Mouse (Mus musculus): ENCODE results near the gene Pacrg. TPM values are rescaled to one million over a fixed set of nuclear protein-coding genes. Genes with fewer than 3 reads are reported as not detected.

Pacrg gene
- polyA plus RNA-seq, 1 experiment from 2014 or later, result 0.15 TPM

DNA sequence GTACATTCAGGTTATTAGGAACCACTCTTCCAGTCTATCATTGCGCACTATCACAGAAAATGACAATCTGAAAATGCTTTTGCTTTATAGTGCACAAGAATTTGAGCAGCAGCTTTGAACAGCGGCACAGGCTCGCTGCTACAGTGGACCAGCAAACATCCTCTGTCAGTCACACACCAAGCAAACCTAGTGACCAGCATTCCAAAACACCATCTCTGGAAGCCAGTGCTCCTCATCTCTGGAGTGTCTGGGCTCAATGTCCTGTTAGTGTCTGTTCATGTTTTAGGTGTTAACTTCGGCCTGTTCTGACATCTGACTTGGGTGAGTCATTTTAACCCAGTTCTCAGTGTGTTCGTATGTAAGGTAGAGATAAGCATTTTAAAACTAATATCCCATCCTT is 275.9 kb downstream of the Pacrg start:
- Histone ChIP-seq H3K4me1 (no peaks in the 10 kb centered on the region), H3K9me3 (replicated peaks) (no peaks in the 10 kb centered on the region), H3K27ac (no peak overlapping the region), H3K9ac (no peak overlapping the region), H3K4me2 (no peak overlapping the region), H3K4me3 (no peak overlapping the region), H3K27me3 (replicated peaks) (no peaks in the 10 kb centered on the region), H3K36me3 (no peaks in the 10 kb centered on the region)
- no peak for ATAC-seq
- 79% methylated on average over 5 of the region's 5 CpGs for WGBS (ENCODE audit: insufficient replicate concordance)

DNA sequence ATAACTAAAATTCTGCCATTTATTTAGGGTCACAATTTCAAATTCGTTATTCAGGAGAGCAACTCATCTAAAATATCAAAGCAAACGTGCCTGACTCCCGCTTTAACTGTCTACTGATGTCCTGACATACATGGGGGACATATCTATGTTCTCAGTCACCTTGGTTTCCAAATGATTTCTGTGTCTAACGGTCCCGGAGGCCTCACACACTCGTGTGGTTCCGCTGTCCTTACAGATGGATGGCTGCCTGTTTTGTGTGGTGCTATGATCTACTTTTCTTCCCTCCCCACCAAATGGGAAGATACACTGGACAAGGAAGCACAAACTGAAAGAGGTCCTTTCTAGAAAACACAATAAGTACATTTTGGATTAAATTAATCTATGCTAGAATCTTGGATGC is 277.2 kb downstream of the Pacrg start:
- no peaks in the 10 kb centered on the region for H3K9me3 ChIP-seq (replicated peaks)
- H3K9ac ChIP-seq, result no peak overlapping the region
- H3K4me2 ChIP-seq, result no peak overlapping the region
- no peaks in the 10 kb centered on the region for H3K36me3 ChIP-seq
- no peak for ATAC-seq
- 74% methylated on average over 7 of the region's 7 CpGs for whole genome bisulfite sequencing (ENCODE audit: insufficient replicate concordance)
- H3K4me3 ChIP-seq, result no peak overlapping the region
- no peaks in the 10 kb centered on the region for H3K4me1 ChIP-seq
- no peak overlapping the region for H3K27ac ChIP-seq
- H3K27me3 ChIP-seq (replicated peaks), result no peaks in the 10 kb centered on the region

DNA sequence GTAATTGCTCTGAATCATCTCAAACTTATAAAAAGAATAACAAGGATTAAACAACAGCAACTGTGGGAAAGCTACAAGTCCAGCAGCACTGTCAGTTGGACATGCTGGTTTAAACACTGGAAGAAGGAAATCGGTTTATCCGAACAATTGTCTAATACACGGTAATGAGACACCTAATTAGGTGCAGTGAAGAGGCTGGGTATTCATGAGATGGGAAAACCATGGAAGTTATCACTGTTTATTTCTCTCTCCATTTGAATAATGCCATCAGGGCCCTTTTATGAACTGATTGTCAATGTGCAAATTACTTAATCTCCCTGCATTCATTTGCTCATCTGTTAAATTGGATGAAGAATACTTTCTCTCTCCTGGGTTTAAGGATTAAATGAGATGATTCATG is 280.1 kb downstream of the Pacrg start:
- Histone ChIP-seq H3K27ac (no peak overlapping the region), H3K4me1 (no peaks in the 10 kb centered on the region), H3K36me3 (no peaks in the 10 kb centered on the region), H3K27me3 (replicated peaks) (no peaks in the 10 kb centered on the region), H3K4me3 (no peak overlapping the region), H3K9me3 (replicated peaks) (no peaks in the 10 kb centered on the region), H3K4me2 (no peak overlapping the region), H3K9ac (no peak overlapping the region)
- no peak for ATAC-seq
- 82% methylated on average over 3 of the region's 3 CpGs for WGBS (ENCODE audit: insufficient replicate concordance)

DNA sequence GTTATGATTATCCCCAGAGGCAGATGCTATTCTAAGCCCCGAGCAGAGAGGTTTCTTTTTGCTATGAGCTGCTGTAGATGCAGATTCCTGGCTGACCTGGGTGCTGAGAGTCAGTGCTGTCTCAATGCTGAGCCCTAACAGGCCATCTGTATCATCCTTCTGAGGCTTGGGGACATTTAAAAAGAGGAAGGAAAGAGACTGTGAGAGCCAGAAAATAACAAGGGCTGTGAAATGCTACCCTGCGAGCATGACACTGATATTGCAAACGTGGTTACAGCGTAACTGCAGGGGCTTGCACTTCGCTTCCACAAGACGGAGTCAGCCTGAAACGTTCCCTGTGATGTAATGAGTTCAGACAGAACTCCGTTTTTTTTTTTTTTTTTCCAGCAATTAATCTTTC is 281.4 kb downstream of the Pacrg start:
- Histone ChIP-seq H3K9me3 (replicated peaks) (no peaks in the 10 kb centered on the region), H3K9ac (no peak overlapping the region), H3K27me3 (replicated peaks) (no peaks in the 10 kb centered on the region), H3K36me3 (no peaks in the 10 kb centered on the region), H3K4me1 (no peaks in the 10 kb centered on the region), H3K27ac (no peak overlapping the region), H3K4me2 (no peak overlapping the region), H3K4me3 (no peak overlapping the region)
- ATAC-seq, result no peak
- 19% methylated on average over 8 of the region's 8 CpGs for WGBS (ENCODE audit: insufficient replicate concordance)

DNA sequence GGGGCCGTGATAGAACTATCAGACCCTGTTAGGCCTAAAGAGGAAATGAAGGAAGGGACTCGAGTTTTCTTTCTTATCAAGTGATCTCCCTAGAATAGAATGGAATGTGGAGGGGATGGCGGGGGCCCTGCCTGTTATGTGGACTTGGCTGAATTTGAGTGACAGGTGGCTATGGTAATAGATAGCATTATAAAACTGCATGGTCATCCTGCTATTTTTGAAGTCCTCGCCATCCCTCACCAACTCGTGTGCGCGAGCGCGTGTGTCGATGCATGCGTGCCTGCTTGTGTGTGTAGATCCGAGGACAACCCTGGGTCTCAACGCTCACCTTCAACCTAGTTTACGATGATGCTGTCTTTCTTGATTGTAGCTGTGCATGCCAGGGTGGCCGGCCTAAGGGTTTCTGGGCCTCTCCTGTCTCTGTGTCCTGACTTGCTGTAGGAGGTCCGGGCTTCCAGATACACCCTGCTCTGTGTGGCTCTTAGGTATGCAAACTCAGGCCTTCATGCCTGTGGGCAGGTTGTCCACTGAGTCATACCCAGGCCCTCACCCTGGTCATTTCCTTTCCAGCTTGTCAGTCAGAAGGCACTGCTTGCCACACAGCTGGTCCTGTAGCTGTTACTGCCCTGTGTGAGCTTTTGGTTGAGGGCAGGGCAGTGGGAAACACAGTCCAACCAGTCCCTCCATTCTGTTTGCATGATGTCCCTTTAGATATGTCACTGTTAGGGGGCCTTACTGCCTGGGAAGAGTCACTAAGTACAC is 287.6 kb downstream of the Pacrg start:
- H3K4me2 ChIP-seq, result no peak overlapping the region
- no peak overlapping the region for H3K4me3 ChIP-seq
- H3K4me1 ChIP-seq, result no peaks in the 10 kb centered on the region
- H3K9me3 ChIP-seq (replicated peaks), result no peaks in the 10 kb centered on the region
- 70% methylated on average over 16 of the region's 16 CpGs for WGBS (ENCODE audit: insufficient replicate concordance)
- H3K27ac ChIP-seq, result no peak overlapping the region
- no peaks in the 10 kb centered on the region for H3K36me3 ChIP-seq
- H3K9ac ChIP-seq, result no peak overlapping the region
- H3K27me3 ChIP-seq (replicated peaks), result no peaks in the 10 kb centered on the region
- no peak for ATAC-seq

DNA sequence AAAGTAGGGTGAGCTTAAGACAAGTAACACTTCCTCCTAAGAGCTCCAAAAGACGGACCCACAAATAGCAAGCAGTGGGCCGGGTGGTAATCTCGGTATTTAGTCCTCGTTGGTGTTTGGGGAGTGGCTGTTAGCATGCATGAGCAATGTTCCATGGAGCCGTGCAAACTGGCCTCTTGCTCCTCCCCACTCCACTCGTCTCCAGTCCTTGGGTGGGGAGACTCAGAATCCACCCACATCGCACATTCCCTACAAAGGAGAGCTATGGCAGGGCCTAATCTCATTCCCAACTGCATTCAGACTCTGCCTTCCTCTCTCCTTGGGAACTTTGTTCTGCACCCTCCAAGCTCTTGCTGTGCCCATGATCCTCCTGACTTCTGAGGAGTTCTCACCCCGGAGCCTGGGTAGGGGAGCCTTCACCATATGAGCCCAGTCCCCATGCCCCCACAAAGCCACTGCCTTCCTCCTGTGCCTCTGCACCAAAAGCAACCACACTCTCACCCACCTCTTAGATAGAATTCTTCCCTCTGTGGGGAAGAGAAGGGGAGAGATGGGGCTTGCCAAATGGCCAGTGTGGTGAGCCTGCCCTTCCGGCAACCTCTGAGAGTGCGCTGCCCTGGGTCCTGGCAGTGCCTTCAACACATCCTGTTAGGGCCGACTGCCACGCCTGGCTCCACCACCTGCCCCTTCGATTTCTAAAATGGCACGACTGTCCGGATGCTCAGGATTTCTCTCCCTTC is 289.2 kb downstream of the Pacrg start:
- Histone ChIP-seq H3K27me3 (replicated peaks) (no peaks in the 10 kb centered on the region), H3K4me2 (no peak overlapping the region), H3K36me3 (no peaks in the 10 kb centered on the region), H3K9me3 (replicated peaks) (no peaks in the 10 kb centered on the region), H3K4me1 (no peaks in the 10 kb centered on the region), H3K27ac (no peak overlapping the region), H3K9ac (no peak overlapping the region), H3K4me3 (no peak overlapping the region)
- 72% methylated on average over 15 of the region's 15 CpGs for WGBS (ENCODE audit: insufficient replicate concordance)
- ATAC-seq, result no peak

DNA sequence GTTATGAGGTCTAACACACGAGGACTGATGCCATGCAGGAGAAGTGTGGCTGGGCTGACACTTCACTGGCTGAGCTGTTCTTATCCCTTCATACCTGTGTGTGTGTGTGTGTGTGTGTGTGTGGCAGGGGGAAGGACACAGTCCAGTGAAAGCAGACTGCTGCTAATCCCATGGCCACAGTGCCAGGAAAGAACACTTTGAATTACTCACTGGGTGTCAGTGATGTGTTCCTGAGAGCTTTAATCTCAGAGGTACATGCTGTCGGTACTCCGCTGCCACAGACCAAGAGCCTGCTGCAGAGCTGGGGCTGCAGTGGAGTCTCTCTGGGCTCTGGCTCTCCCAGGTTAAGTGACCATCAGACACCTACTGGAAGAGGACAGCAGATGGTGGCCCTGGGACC is 290.3 kb downstream of the Pacrg start:
- Histone ChIP-seq H3K36me3 (no peaks in the 10 kb centered on the region), H3K9ac (no peak overlapping the region), H3K27ac (no peak overlapping the region), H3K27me3 (replicated peaks) (no peaks in the 10 kb centered on the region), H3K4me2 (no peak overlapping the region), H3K4me3 (no peak overlapping the region), H3K9me3 (replicated peaks) (no peaks in the 10 kb centered on the region), H3K4me1 (no peaks in the 10 kb centered on the region)
- WGBS (ENCODE audit: insufficient replicate concordance), result 76% methylated on average over 3 of the region's 3 CpGs
- ATAC-seq, result no peak

DNA sequence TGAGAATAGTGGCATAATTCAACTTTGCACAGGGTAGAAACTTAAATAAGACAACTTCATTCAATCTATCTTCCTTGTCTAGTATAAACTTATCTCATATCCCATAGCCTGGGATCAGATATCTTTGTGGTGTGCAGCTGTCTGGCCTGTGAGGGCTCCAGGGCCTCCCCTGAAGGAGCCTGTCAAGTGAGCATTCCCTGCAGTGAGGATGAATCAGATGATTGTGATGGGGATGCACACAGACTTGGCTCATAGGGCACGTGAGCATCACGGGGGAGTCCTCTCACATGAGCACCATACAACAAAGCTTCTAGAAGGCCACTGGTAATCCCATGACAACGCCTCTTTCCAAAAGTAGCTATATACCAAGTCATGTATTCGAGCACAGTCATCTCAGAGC is 291.1 kb downstream of the Pacrg start:
- 59% methylated on average over 4 of the region's 4 CpGs for WGBS (ENCODE audit: insufficient replicate concordance)
- Histone ChIP-seq H3K4me3 (no peak overlapping the region), H3K36me3 (no peaks in the 10 kb centered on the region), H3K4me2 (no peak overlapping the region), H3K4me1 (no peaks in the 10 kb centered on the region), H3K27me3 (replicated peaks) (no peaks in the 10 kb centered on the region), H3K9me3 (replicated peaks) (no peaks in the 10 kb centered on the region), H3K27ac (no peak overlapping the region), H3K9ac (no peak overlapping the region)
- no peak for ATAC-seq

DNA sequence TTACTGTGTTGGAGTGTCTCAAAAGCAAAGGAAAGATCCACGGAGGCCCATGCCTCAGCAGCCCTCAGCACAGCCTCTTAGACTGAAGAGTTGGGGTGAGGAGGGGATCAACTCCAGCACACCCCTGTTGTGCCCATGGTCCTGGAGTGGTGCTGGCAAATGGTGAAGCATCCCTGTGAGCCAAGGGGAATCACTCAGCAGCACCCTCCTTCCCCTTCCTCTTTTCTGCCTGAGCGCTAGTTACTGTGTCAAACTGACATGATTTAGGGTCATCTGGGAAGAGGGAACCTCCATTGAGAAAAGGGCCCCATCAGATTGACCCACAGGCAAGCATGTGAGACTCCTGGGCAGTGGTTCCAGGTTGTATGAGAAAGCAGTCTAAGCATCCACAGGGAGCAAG is 299.3 kb downstream of the Pacrg start:
- no peaks in the 10 kb centered on the region for H3K36me3 ChIP-seq
- no peaks in the 10 kb centered on the region for H3K9me3 ChIP-seq (replicated peaks)
- no peaks in the 10 kb centered on the region for H3K4me1 ChIP-seq
- no peaks in the 10 kb centered on the region for H3K27me3 ChIP-seq (replicated peaks)
- H3K9ac ChIP-seq, result no peak overlapping the region
- no peak overlapping the region for H3K27ac ChIP-seq
- H3K4me2 ChIP-seq, result no peak overlapping the region
- no peak overlapping the region for H3K4me3 ChIP-seq
- WGBS (ENCODE audit: insufficient replicate concordance), result 43% methylated on average over 2 of the region's 2 CpGs
- ATAC-seq, result no peak

DNA sequence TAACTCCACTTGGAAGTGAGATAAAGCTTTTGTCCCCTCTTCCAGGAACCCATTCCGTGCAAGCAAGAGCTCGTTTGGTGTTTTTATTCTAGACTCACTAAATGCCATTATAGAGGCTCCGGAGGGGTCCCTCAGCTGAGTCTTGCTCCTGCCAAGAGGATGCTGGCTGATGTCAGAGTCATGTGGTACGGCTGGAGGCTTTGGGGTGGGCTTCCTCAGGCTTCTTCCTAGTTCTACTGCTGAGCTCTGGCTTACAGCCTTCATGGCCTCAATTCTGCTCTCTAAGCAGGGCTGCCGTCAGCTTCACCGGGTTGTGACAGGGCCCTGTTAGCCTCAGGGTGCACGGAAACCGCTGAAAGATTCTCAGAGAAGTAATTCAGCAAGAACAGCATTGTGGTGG is 305.9 kb downstream of the Pacrg start:
- Histone ChIP-seq H3K9me3 (replicated peaks) (no peaks in the 10 kb centered on the region), H3K27ac (no peak overlapping the region), H3K4me1 (no peaks in the 10 kb centered on the region), H3K4me2 (no peak overlapping the region), H3K4me3 (no peak overlapping the region), H3K9ac (no peak overlapping the region), H3K36me3 (no peaks in the 10 kb centered on the region), H3K27me3 (replicated peaks) (no peaks in the 10 kb centered on the region)
- 62% methylated on average over 8 of the region's 8 CpGs for WGBS (ENCODE audit: insufficient replicate concordance)
- no peak for ATAC-seq

DNA sequence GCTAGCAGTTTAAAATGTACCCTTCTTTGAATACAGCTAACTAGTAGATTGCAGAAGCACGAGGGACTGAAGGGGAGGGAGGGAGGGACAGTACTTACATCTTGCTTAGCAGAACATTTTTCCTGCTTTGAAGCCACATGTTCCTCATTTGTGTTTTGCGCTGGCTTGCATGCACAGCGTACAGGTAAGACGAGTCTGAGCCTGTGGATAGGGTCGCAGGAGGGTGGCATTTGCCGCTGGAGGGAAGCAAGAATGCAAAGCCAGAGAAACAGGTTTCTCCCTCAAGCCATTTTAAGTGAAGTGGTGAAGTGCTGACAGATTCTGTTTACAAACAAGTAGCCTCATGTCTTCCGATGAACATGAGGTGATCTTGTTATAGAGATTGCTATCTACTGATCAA is 306.6 kb downstream of the Pacrg start:
- ATAC-seq, result no peak
- H3K4me3 ChIP-seq, result no peak overlapping the region
- no peak overlapping the region for H3K27ac ChIP-seq
- H3K27me3 ChIP-seq (replicated peaks), result no peaks in the 10 kb centered on the region
- H3K4me2 ChIP-seq, result no peak overlapping the region
- no peaks in the 10 kb centered on the region for H3K9me3 ChIP-seq (replicated peaks)
- 40% methylated on average over 7 of the region's 7 CpGs for WGBS (ENCODE audit: insufficient replicate concordance)
- H3K4me1 ChIP-seq, result no peaks in the 10 kb centered on the region
- no peaks in the 10 kb centered on the region for H3K36me3 ChIP-seq
- no peak overlapping the region for H3K9ac ChIP-seq

DNA sequence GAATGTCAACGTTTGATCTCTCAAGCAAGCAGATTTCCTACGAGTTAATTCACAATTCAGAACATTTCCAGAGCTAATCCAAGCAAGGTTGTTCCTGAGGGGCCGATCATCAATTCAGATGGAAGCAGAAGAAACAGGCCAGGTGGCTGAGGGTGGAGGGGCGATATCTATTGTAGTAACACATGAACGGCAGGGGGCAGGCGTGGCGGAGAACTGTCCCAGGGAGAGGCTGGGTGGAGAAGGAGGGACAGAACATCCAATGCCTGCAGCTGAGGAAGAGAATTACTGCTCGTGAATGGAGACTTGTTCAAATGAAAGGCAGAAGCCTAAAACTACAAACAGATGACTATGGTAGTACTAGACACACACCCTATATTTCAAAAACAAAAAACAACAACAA is 309.1 kb downstream of the Pacrg start:
- 35% methylated on average over 8 of the region's 8 CpGs for WGBS (ENCODE audit: insufficient replicate concordance)
- ATAC-seq, result no peak
- H3K4me2 ChIP-seq, result no peak overlapping the region

More for the DNA sequence above, 309.1 kb downstream of the Pacrg start:
- no peak overlapping the region for H3K27ac ChIP-seq
- no peaks in the 10 kb centered on the region for H3K9me3 ChIP-seq (replicated peaks)
- no peaks in the 10 kb centered on the region for H3K4me1 ChIP-seq
- no peaks in the 10 kb centered on the region for H3K36me3 ChIP-seq
- H3K9ac ChIP-seq, result no peak overlapping the region
- H3K27me3 ChIP-seq (replicated peaks), result no peaks in the 10 kb centered on the region
- no peak overlapping the region for H3K4me3 ChIP-seq

All from liver, embryonic 12.5 days (tissue).